Mouse (Mus musculus): ENCODE data around the gene Fbxw13. TPM values are rescaled to one million over a fixed set of nuclear protein-coding genes. Genes with fewer than 3 reads are reported as not detected.
"Not testable (repeated sequence)": the region's sequence is repeated elsewhere in the genome, so short reads cannot be mapped to it uniquely, and the experiment has no call there.

Fbxw13 gene
- total RNA-seq (2014; fragmentation: Nextera tagmentation) (not detected in 2 replicates), total RNA-seq (2017) (not detected in 2 replicates)

DNA sequence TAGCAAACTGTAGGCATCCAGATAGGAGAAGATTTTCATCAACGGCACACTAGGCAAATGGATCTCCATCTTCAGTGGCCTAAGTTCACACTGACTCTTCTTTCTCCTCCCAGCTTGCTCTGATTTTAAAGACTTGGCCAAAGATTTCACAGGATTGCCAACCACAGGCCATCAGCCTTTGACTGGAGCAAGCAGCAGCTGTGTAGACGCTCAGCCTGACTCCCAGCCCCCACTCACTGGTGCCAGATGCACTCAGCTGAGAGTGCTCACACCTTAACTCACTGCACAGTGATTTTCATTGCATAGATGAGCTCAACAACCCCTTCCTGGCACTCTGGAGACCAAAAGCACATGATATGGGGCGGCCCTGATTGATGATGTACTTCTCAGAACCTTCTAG, at the start of gene Fbxw13:
TSS of gene Fbxw13 (minus strand) at position 101 of the 400 bp plus-strand sequence.
- ATAC-seq (replicated peaks; ENCODE audit: low FRiP score, low TSS enrichment, poor library complexity, severe bottlenecking) = not testable (repeated sequence)

DNA sequence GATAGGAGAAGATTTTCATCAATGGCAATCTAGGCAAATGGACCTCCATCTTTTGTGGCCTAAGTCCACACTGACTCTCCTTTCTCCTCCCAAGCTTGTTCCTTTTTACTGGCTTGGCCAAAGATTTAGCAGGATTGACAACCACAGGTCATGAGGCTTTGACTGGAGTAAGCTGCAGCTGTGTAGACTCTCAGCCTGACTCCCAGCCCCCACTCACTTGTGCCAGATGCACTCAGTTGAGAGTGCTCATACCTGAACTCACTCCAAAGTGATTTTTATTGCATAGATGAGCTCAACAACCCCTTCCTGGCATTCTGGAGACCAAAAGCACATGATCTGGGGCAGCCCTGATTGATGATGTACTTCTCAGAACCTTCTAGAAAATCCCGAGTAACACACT, 38.9 kb upstream of the Fbxw13 start, which contains the start of gene Fbxw20:
TSS of gene Fbxw20 (minus strand) at position 101 of the 400 bp plus-strand sequence.
- ATAC-seq (replicated peaks; ENCODE audit: low FRiP score, low TSS enrichment, poor library complexity, severe bottlenecking) = no peak

DNA sequence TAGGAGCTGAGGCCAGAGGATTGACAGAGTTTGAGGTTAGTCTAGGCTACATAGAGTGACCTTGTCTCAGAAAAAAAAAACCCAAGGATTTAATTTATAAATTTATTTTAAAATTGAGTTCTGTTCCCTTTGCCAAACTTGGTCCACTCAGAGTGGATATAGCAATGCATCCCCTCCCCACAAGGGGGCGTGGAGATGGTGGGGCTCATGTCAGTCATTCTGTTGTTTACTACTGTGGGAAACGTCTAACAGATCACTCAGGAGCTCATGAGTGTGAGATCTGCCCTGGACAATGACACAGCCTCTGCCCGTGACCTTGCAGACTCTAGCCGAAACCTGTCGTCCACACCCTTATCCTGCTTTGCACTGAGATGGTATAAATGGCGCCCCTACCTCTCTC, 22.7 kb upstream of the Fbxw13 start:
- no peak for ATAC-seq (replicated peaks; ENCODE audit: low FRiP score, low TSS enrichment, poor library complexity, severe bottlenecking)

DNA sequence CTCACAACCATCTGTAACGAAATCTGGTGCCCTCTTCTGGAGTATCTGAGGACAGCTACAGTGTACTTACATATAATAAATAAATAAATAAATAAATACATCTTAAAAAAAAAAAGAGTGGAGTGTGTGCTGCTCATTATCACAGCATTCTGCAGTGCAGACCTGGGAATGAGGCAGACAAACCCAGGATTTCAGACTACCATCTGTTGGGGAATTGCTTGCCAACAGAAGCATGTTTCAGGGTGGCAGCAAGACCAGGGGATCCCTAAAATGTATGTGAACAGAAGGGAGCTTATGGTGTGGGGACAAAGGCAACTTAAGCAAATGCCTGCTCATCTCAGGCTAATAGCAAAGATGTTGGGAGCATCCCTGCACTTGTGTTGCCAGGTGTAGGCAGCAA, 5.6 kb upstream of the Fbxw13 start:
- ATAC-seq (replicated peaks; ENCODE audit: low FRiP score, low TSS enrichment, poor library complexity, severe bottlenecking) = not testable (repeated sequence)

DNA sequence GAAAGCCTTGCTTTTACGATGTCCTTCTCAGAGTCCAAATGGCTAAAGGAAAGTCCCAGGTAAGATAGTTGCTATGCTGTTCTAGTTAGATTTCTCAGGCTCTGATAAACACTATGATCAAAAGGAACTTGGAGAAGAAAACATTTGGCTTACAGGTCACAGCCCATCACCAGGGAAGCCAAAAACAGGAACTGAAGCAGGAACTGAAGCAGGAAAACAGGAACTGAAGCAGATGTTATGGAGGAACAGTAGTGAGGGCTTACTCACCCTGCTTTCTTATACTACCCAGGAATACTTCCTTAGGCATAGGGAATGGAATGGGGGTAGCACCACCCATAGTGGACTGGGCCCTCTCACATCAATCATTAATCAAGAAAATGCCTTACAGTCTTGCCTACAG, 4.6 kb upstream of the Fbxw13 start:
- ATAC-seq (replicated peaks; ENCODE audit: low FRiP score, low TSS enrichment, poor library complexity, severe bottlenecking) = no peak

DNA sequence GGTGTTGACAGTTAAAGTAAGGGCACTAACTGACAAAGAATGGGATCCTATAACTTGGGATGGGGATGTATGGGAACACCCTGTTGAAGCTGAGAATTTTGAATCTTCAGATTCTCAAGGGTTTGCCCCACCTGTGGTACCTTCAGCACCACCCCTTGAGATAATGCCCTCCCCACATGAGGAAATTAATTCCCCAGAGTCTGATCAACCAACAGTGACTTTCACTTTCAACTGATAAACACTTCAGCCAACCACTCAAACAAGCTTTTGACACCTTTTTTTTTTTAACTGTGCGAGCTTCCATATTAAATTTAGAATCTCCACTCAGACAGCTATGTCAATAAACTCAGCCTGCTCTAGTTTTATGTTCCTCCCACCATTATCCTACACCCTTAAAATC, 3.6 kb upstream of the Fbxw13 start:
- no peak for ATAC-seq (replicated peaks; ENCODE audit: low FRiP score, low TSS enrichment, poor library complexity, severe bottlenecking)

DNA sequence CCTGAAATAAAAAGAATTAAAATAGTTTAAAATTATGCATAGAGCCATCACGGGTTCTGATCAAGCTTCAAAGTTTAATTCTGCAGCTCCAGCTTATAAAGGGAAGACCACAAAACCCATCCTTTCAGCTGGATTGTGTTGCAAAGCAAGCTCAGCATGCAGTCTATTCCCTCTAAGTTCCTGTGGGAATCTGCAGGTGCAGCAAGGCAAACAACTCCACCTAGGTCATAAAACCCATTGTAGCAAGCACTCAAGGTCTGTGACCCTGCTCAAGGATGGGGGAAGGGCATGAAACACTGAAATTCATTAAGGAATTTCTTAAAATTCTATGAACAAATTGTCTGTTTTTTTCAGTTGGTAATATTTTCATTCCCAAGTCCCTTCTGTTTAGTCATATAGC, 18.6 kb downstream of the Fbxw13 start:
- no peak for ATAC-seq (replicated peaks; ENCODE audit: low FRiP score, low TSS enrichment, poor library complexity, severe bottlenecking)

DNA sequence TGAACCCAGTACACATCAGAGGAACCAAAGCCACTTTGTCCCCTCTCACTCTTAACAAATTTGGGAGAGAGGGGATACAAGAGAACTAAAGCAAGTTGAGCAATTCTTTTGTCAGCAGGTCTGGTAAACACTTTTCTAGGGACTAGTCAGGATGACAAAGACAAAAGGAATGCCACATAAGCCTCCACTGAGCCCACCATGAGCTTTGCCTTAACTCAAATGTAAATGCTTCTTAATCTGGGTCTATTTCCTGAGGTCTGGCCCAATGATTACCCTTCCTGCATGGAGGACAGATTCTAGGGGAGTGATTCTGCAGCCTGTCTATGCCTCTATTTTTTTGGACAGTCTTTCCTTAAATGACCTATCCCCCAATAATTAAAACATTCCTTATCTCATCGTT, 19.5 kb downstream of the Fbxw13 start:
- no peak for ATAC-seq (replicated peaks; ENCODE audit: low FRiP score, low TSS enrichment, poor library complexity, severe bottlenecking)

DNA sequence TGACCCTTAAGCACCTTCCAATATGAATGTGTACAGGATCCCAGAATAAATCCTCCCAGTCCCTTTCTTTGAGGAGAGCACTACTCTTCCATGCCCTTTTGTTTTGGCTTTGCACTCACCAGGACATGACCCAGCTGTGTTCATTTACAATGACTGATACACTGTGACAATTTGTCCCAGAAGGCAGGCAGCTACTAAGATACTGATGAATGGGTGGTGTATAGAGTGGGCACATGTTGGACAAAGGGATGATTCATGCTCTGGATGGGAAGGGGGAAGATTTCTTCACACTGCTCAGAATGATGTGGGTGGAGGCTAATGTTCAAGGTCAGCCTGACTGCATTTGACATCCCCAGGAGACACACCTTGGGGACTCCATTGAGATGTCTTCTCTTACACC, 28.5 kb downstream of the Fbxw13 start:
- ATAC-seq (replicated peaks; ENCODE audit: low FRiP score, low TSS enrichment, poor library complexity, severe bottlenecking) = no peak

DNA sequence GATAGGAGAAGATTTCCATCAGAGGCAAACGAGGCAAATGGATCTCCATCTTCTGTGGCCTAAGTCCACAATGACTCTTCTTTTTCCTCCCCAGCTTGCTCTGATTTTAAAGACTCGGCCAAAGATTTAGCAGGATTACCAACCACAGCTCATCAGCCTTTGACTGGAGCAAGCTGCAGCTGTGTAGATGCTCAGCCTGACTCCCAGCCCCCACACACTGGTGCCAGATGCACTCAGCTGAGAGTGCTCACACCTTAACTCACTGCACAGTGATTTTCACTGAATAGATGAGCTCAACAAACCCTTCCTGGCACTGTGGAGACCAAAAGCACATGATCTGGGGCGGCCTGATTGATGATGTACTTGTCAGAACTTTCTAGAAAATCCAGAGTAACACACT, 33.8 kb downstream of the Fbxw13 start, which contains the start of gene Fbxw21:
TSS of gene Fbxw21 (minus strand) at position 101 of the 400 bp plus-strand sequence.
- ATAC-seq (replicated peaks; ENCODE audit: low FRiP score, low TSS enrichment, poor library complexity, severe bottlenecking) = no peak

DNA sequence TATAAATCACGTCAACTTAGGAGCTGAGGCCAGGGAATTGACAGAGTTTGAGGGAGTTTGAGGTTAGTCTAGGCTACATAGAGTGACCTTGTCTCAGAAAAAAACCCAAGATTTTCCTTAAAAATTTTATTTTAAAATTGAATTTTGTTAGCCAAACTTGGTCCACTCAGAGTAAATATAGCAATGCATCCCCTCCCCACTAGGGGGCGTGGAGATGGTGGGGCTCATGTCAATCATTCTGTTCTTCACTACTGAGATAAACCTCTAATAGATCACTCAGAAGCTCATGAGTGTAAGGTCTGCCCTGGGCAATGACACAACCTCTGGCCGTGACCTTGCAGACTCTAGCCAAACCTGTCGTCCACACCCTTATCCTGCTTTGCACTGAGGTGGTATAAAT, 55.4 kb downstream of the Fbxw13 start:
- not testable (repeated sequence) for ATAC-seq (replicated peaks; ENCODE audit: low FRiP score, low TSS enrichment, poor library complexity, severe bottlenecking)

DNA sequence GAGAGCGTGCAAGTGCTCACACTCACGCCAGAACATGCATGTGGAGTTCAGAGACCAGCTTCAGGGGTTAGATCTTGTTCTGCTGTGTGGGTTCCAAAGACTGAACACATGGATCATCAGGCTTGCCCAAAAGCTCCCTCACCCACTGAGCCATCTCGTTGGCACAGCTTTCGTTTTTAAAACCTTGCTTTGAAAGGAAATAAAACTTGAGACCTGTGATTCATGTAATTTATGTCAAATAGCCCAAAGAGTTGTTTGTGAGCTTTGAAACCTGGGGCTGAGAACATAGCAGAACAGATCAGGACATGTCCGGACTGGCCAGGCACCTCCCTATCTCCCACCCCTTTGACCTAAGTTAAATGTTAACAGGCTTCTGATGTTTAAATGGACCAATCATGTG, 65.7 kb downstream of the Fbxw13 start:
- ATAC-seq (replicated peaks; ENCODE audit: low FRiP score, low TSS enrichment, poor library complexity, severe bottlenecking) = no peak

Other genes with a start within 250 kb of the Fbxw13 start
- 0.45 TPM in 1 of 2 replicates, not detected in the other for gene Col7a1, start 242.4 kb downstream of the Fbxw13 start, total RNA-seq (2014; fragmentation: Nextera tagmentation)
- 0.42 TPM in 1 of 2 replicates, not detected in the other for gene Col7a1, start 242.4 kb downstream of the Fbxw13 start, total RNA-seq (2017)
- 1.2 TPM in 1 of 2 replicates, not detected in the other for gene Ucn2, start 210.0 kb downstream of the Fbxw13 start, total RNA-seq (2014; fragmentation: Nextera tagmentation)
- not detected in 2 replicates for gene Ucn2, start 210.0 kb downstream of the Fbxw13 start, total RNA-seq (2017)
- 6.2 and 22.7 TPM in 2 replicates for gene Pfkfb4, start 204.2 kb downstream of the Fbxw13 start, total RNA-seq (2014; fragmentation: Nextera tagmentation)
- 4.8 and 11.5 TPM in 2 replicates for gene Pfkfb4, start 204.2 kb downstream of the Fbxw13 start, total RNA-seq (2017)
- 52.0 and 52.8 TPM in 2 replicates for gene Shisa5, start 157.4 kb downstream of the Fbxw13 start, total RNA-seq (2014; fragmentation: Nextera tagmentation)
- gene Shisa5, start 157.4 kb downstream of the Fbxw13 start, total RNA-seq (2017) = 37.6 and 74.5 TPM in 2 replicates
- gene Trex1, start 136.2 kb downstream of the Fbxw13 start, total RNA-seq (2014; fragmentation: Nextera tagmentation) = 17.1 and 29.7 TPM in 2 replicates
- gene Trex1, start 136.2 kb downstream of the Fbxw13 start, total RNA-seq (2017) = 4.7 and 5.1 TPM in 2 replicates
- gene Atrip, start 121.9 kb downstream of the Fbxw13 start, total RNA-seq (2014; fragmentation: Nextera tagmentation) = 14.9 and 26.3 TPM in 2 replicates
- 9.8 and 19.2 TPM in 2 replicates for gene Atrip, start 121.9 kb downstream of the Fbxw13 start, total RNA-seq (2017)
- gene Ccdc51, start 113.5 kb downstream of the Fbxw13 start, total RNA-seq (2014; fragmentation: Nextera tagmentation) = 12.2 and 17.1 TPM in 2 replicates
- 14.2 and 16.6 TPM in 2 replicates for gene Ccdc51, start 113.5 kb downstream of the Fbxw13 start, total RNA-seq (2017)
- 418 and 530 TPM in 2 replicates for gene Tma7, start 113.4 kb downstream of the Fbxw13 start, total RNA-seq (2014; fragmentation: Nextera tagmentation)
- 113 and 115 TPM in 2 replicates for gene Tma7, start 113.4 kb downstream of the Fbxw13 start, total RNA-seq (2017)
- gene Plxnb1, start 100.6 kb downstream of the Fbxw13 start, total RNA-seq (2014; fragmentation: Nextera tagmentation) = 1.3 TPM in 1 of 2 replicates, not detected in the other
- not detected in 2 replicates for gene Plxnb1, start 100.6 kb downstream of the Fbxw13 start, total RNA-seq (2017)
- gene Fbxw21, start 33.9 kb downstream of the Fbxw13 start, total RNA-seq (2014; fragmentation: Nextera tagmentation) = not detected in 2 replicates
- not detected in 2 replicates for gene Fbxw21, start 33.9 kb downstream of the Fbxw13 start, total RNA-seq (2017)
- gene Fbxw20, start 38.8 kb upstream of the Fbxw13 start, total RNA-seq (2014; fragmentation: Nextera tagmentation) = not detected in 2 replicates
- not detected in 2 replicates for gene Fbxw20, start 38.8 kb upstream of the Fbxw13 start, total RNA-seq (2017)
- not detected in 2 replicates for gene Fbxw14, start 91.7 kb upstream of the Fbxw13 start, total RNA-seq (2014; fragmentation: Nextera tagmentation)
- not detected in 2 replicates for gene Fbxw14, start 91.7 kb upstream of the Fbxw13 start, total RNA-seq (2017)
- gene Fbxw28, start 143.7 kb upstream of the Fbxw13 start, total RNA-seq (2014; fragmentation: Nextera tagmentation) = not detected in 2 replicates
- not detected in 2 replicates for gene Fbxw28, start 143.7 kb upstream of the Fbxw13 start, total RNA-seq (2017)
- gene Fbxw22, start 208.3 kb upstream of the Fbxw13 start, total RNA-seq (2014; fragmentation: Nextera tagmentation) = not detected in 2 replicates
- gene Fbxw22, start 208.3 kb upstream of the Fbxw13 start, total RNA-seq (2017) = not detected in 2 replicates